Mouse (Mus musculus) forebrain, embryonic 14.5 days (tissue): ENCODE measurements at regions not wholly inside any gene's neighbourhood (a gene's known extent, or its start where the extent isn't known, plus 50 kb on each side); places are given as distances from the start of the nearest gene placed in this dataset.

Experiments used
- ATAC-seq: fragments of 200-750 bp; cut with Nextera tagmentation; 2 replicates; pipeline ENCODE4 v1.8.0; 2017; ENCODE audit warnings: mild to moderate bottlenecking, moderate library complexity
- DNase-seq: peaks from one replicate; pipeline ENCODE4 v3.0.0-alpha.2; 2015; ENCODE audit warnings: low spot score
- H3K27ac ChIP-seq: fragments of 300-500 bp; sonication (generic); 2 replicates; pipeline ENCODE4 v1.5.1; 2014; ENCODE audit warnings: low read depth, mild to moderate bottlenecking, control low read depth, low read length, moderate library complexity
- H3K27me3 ChIP-seq: fragments of 300-500 bp; sonication (generic); replicated peaks from 2 replicates; pipeline ENCODE4 v1.6.1; 2014; ENCODE audit warnings: low read length, control low read depth, mixed read lengths; ENCODE audit not compliant: control insufficient read depth, insufficient read depth
- H3K36me3 ChIP-seq: fragments of 300-500 bp; sonication (generic); 2 replicates; pipeline ENCODE4 v1.6.1; 2014; ENCODE audit warnings: low read length, control low read depth; ENCODE audit not compliant: control insufficient read depth, insufficient read depth
- H3K4me1 ChIP-seq: fragments of 300-500 bp; sonication (generic); 2 replicates; pipeline ENCODE4 v1.6.1; 2014; ENCODE audit warnings: antibody characterized with exemption, low read length, control low read depth; ENCODE audit not compliant: control insufficient read depth, insufficient read depth
- H3K4me2 ChIP-seq: fragments of 300-500 bp; sonication (generic); 2 replicates; pipeline ENCODE4 v1.6.1; 2014; ENCODE audit warnings: mild to moderate bottlenecking, control low read depth, low read length
- H3K4me3 ChIP-seq: fragments of 300-500 bp; sonication (generic); 2 replicates; pipeline ENCODE4 v1.5.1; 2014; ENCODE audit warnings: low read depth, low read length, control low read depth
- H3K9ac ChIP-seq: fragments of 300-500 bp; sonication (generic); 2 replicates; pipeline ENCODE4 v1.6.1; 2014; ENCODE audit warnings: mild to moderate bottlenecking, low read length, control low read depth, moderate library complexity
- H3K9me3 ChIP-seq: fragments of 300-500 bp; sonication (generic); replicated peaks from 2 replicates; pipeline ENCODE4 v1.6.1; 2016; ENCODE audit warnings: low read length, control low read depth, mixed read lengths; ENCODE audit not compliant: control insufficient read depth
- WGBS: fragments of 180-500 bp; shearing (Covaris S2); extraction: QIAGEN DNeasy Blood & Tissue Kit; methylation state at CpG from one replicate; pipeline ENCODE4 v1.1.7; 2014; 5-methylcytosine and 5-hydroxymethylcytosine counted together

DNA sequence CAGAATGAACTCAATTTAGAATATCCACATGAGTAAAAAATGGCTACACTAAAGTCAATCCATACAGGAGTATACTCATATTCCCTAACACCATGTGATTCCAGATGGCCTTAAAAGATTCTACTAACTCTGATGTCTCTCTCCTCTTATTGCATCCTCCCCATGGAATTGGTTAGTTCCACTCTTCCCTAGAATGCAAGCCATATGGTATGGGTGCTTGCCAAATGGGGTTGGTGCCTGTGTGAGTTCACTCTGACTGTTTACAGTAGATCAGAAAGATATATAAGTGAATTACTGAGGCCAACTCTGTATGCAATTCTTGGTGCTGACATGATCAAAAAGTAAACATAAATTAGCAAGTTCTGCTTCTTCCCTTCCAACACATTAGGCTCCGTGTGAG, 1558.2 kb upstream of the Cdh9 start:
- DNase-seq = peak; percentile 66
- no peak overlapping the region for H3K4me3 ChIP-seq
- no peaks in the 10 kb centered on the region for H3K27me3 ChIP-seq
- H3K9me3 ChIP-seq = no peaks in the 10 kb centered on the region
- peak; percentile 70 for ATAC-seq
- H3K27ac ChIP-seq = no peak overlapping the region
- WGBS = 65% methylated on average over 1 of the region's 1 CpGs
- no peak overlapping the region for H3K4me2 ChIP-seq
- H3K9ac ChIP-seq = no peak overlapping the region
- no peaks in the 10 kb centered on the region for H3K36me3 ChIP-seq
- no peaks in the 10 kb centered on the region for H3K4me1 ChIP-seq

GRCm38 (mm10) chr15:15220296-15220695, 1508.3 kb upstream of the Cdh9 start:
- 58% methylated on average over 2 of the region's 2 CpGs for WGBS
- no peaks in the 10 kb centered on the region for H3K36me3 ChIP-seq
- H3K9me3 ChIP-seq = no peaks in the 10 kb centered on the region
- H3K4me1 ChIP-seq = no peaks in the 10 kb centered on the region
- ATAC-seq (no peak), DNase-seq (peak; percentile 24)
- no peak overlapping the region for H3K4me2 ChIP-seq
- H3K27me3 ChIP-seq = no peaks in the 10 kb centered on the region
- no peak overlapping the region for H3K27ac ChIP-seq
- no peak overlapping the region for H3K9ac ChIP-seq
- H3K4me3 ChIP-seq = no peak overlapping the region

GRCm38 (mm10) chr15:15229926-15230325, 1498.6 kb upstream of the Cdh9 start:
- Histone ChIP-seq H3K4me2 (no peak overlapping the region), H3K36me3 (no peaks in the 10 kb centered on the region), H3K4me3 (no peak overlapping the region), H3K4me1 (no peaks in the 10 kb centered on the region), H3K9me3 (no peaks in the 10 kb centered on the region), H3K9ac (no peak overlapping the region), H3K27ac (no peak overlapping the region), H3K27me3 (no peaks in the 10 kb centered on the region)
- DNase-seq (peak; percentile 10), ATAC-seq (no peak)
- WGBS = 81% methylated on average over 3 of the region's 3 CpGs

DNA sequence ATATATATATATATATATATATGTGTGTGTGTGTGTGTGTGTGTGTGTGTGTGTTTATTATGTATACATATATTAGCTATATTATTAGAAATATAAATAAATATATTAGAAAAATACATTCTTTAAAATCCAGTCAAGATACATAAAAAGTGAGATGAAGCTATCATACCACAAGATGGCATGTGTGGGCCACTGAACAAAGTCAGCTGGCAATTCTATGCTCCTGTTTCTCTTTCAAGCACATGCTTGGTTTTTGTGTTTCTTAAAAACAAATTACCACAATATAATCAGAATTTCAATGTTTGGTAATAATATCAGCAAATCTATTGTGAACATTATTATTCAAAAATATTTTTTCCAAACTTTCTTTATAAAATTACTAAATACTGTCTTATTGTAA, 1490.2 kb upstream of the Cdh9 start:
- no peak overlapping the region for H3K27ac ChIP-seq
- no peak overlapping the region for H3K9ac ChIP-seq
- no peak overlapping the region for H3K4me2 ChIP-seq
- no peaks in the 10 kb centered on the region for H3K27me3 ChIP-seq
- H3K36me3 ChIP-seq = no peaks in the 10 kb centered on the region
- peak; percentile 74 for DNase-seq
- H3K4me3 ChIP-seq = no peak overlapping the region
- no peaks in the 10 kb centered on the region for H3K9me3 ChIP-seq
- H3K4me1 ChIP-seq = no peaks in the 10 kb centered on the region
- no peak for ATAC-seq
